Mouse (Mus musculus) stomach, adult 2 months (tissue): ENCODE results near the gene Gm4301. TPM values are rescaled to one million over a fixed set of nuclear protein-coding genes. Genes with fewer than 3 reads are reported as not detected.

Source experiments
- polyA plus RNA-seq: library from polyadenylated mRNA; depleted of rRNA; stranded (reverse); fragments of >200 nt; gene quantifications from 2 replicates; pipeline ENCODE4 v1.2.3, GENCODE M21; 2012; rRNA removed

The Gm4301 gene
- not detected in 2 replicates for polyA plus RNA-seq

DNA sequence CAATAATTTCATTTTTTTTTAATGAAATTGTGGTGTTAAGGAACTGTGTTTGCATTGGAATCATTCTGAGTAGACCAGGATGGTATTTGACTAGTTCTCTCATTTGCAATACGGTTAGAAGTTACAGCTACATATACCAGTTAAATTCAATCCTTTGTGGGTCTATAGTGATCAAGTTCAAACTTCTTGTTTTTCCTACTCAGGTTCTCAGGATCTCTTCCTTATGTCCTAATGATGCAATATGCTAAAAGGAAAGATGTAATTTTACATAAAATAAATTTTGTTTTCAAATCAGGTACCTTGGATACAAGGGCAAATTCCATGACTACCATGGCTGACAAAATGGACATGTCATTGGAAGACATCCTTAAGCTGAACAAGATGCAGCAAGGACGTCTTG is at the start of gene Gm4301:
Gm4301 (plus strand) TSS at position 301 of the 400 bp plus-strand sequence.

DNA sequence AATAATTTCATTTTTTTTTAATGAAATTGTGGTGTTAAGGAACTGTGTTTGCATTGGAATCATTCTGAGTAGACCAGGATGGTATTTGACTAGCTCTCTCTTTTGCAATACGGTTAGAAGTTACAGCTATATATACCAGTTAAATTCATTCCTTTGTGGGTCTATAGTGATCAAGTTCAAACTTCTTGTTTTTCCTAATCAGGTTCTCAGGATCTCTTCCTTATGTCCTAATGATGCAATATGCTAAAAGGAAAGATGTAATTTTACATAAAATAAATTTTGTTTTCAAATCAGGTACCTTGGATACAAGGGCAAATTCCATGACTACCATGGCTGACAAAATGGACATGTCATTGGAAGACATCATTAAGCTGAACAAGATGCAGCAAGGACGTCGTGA is 5.1 kb downstream of the Gm4301 start, which contains the start of gene Gm4302:
Gm4302 (plus strand) TSS at position 301 of the 400 bp plus-strand sequence.

DNA sequence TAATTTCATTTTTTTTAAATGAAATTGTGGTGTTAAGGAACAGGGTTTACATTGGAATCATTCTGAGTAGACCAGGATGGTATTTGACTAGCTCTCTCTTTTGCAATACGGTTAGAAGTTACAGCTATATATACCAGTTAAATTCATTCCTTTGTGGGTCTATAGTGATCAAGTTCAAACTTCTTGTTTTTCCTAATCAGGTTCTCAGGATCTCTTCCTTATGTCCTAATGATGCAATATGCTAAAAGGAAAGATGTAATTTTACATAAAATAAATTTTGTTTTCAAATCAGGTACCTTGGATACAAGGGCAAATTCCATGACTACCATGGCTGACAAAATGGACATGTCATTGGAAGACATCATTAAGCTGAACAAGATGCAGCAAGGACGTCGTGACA is 10.2 kb downstream of the Gm4301 start, which contains the start of gene Gm4303:
Gm4303 (plus strand) TSS at position 301 of the 400 bp plus-strand sequence.

DNA sequence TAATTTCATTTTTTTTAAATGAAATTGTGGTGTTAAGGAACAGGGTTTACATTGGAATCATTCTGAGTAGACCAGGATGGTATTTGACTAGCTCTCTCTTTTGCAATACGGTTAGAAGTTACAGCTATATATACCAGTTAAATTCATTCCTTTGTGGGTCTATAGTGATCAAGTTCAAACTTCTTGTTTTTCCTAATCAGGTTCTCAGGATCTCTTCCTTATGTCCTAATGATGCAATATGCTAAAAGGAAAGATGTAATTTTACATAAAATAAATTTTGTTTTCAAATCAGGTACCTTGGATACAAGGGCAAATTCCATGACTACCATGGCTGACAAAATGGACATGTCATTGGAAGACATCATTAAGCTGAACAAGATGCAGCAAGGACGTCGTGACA is 15.3 kb downstream of the Gm4301 start, which contains the start of gene Gm4305:
Gm4305 (plus strand) TSS at position 301 of the 400 bp plus-strand sequence.

DNA sequence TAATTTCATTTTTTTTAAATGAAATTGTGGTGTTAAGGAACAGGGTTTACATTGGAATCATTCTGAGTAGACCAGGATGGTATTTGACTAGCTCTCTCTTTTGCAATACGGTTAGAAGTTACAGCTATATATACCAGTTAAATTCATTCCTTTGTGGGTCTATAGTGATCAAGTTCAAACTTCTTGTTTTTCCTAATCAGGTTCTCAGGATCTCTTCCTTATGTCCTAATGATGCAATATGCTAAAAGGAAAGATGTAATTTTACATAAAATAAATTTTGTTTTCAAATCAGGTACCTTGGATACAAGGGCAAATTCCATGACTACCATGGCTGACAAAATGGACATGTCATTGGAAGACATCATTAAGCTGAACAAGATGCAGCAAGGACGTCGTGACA is 25.6 kb downstream of the Gm4301 start, which contains the start of gene Gm4307:
Gm4307 (plus strand) TSS at position 301 of the 400 bp plus-strand sequence.

DNA sequence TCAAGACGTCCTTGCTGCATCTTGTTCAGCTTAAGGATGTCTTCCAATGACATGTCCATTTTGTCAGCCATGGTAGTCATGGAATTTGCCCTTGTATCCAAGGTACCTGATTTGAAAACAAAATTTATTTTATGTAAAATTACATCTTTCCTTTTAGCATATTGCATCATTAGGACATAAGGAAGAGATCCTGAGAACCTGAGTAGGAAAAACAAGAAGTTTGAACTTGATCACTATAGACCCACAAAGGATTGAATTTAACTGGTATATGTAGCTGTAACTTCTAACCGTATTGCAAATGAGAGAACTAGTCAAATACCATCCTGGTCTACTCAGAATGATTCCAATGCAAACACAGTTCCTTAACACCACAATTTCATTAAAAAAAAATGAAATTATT is 47.0 kb downstream of the Gm4301 start, which contains the start of gene Gm4312:
Gm4312 (minus strand) TSS at position 101 of the 400 bp plus-strand sequence.

Other genes with a start within 250 kb of the Gm4301 start
- not detected in 2 replicates for gene Gm4302, start 5.2 kb downstream of the Gm4301 start, polyA plus RNA-seq
- gene Gm4303, start 10.3 kb downstream of the Gm4301 start, polyA plus RNA-seq, result not detected in 2 replicates
- not detected in 2 replicates for gene Gm4305, start 15.4 kb downstream of the Gm4301 start, polyA plus RNA-seq
- not detected in 2 replicates for gene Gm4307, start 25.7 kb downstream of the Gm4301 start, polyA plus RNA-seq
- not detected in 2 replicates for gene Gm4312, start 46.9 kb downstream of the Gm4301 start, polyA plus RNA-seq
- 0.90 and 1.5 TPM in 2 replicates for gene Tmtc3, start 151.7 kb downstream of the Gm4301 start, polyA plus RNA-seq
- 0.08 TPM in 1 of 2 replicates, not detected in the other for gene Cep290, start 151.9 kb downstream of the Gm4301 start, polyA plus RNA-seq